Mouse (Mus musculus): ENCODE results near the gene H2-Eb1.

- TF ChIP-seq GATA1 (IDR thresholded peaks at IDR 0.05; ENCODE audit: borderline replicate concordance, low read length) (no peak), TAL1 (conservative IDR thresholded peaks at IDR 0.05; ENCODE audit: low read depth, low read length) (no peak), POLR2AphosphoS5 (IDR thresholded peaks at IDR 0.05; ENCODE audit: insufficient replicate concordance, low read depth, low read length) (no peak)
Observed at GRCm38 (mm10) chr17:34315512-34315911, 9.8 kb downstream of the H2-Eb1 start.

Data from G1E (cell line).